Mouse (Mus musculus): ENCODE measurements around the gene Dgkd. TPM values are rescaled to one million over a fixed set of nuclear protein-coding genes. Genes with fewer than 3 reads are reported as not detected.

Gene Dgkd
- polyA plus RNA-seq, 1 experiment from 2014 or later: 30.0 TPM

Other genes with a start within 250 kb of the Dgkd start
- 6.3 and 8.6 TPM in 2 replicates for gene Inpp5d, start 233.0 kb upstream of the Dgkd start, polyA plus RNA-seq (2015; fragmentation: Nextera tagmentation; extraction: Ambion mirVana)
- gene Atg16l1, start 97.4 kb upstream of the Dgkd start, polyA plus RNA-seq (2015; fragmentation: Nextera tagmentation; extraction: Ambion mirVana): 26.4 and 28.9 TPM in 2 replicates
- gene Sag, start 49.6 kb upstream of the Dgkd start, polyA plus RNA-seq (2015; fragmentation: Nextera tagmentation; extraction: Ambion mirVana): 1.1 and 1.4 TPM in 2 replicates
- 31.8 and 31.9 TPM in 2 replicates for gene Usp40, start 155.3 kb downstream of the Dgkd start, polyA plus RNA-seq (2015; fragmentation: Nextera tagmentation; extraction: Ambion mirVana)
- not detected in 2 replicates for gene Ugt1a10, start 202.1 kb downstream of the Dgkd start, polyA plus RNA-seq (2015; fragmentation: Nextera tagmentation; extraction: Ambion mirVana)
- gene Ugt1a9, start 217.5 kb downstream of the Dgkd start, polyA plus RNA-seq (2015; fragmentation: Nextera tagmentation; extraction: Ambion mirVana): 2.2 and 2.9 TPM in 2 replicates
- gene Ugt1a8, start 234.5 kb downstream of the Dgkd start, polyA plus RNA-seq (2015; fragmentation: Nextera tagmentation; extraction: Ambion mirVana): not detected in 2 replicates
- 13.4 and 15.8 TPM in 2 replicates for gene Ugt1a7c, start 241.8 kb downstream of the Dgkd start, polyA plus RNA-seq (2015; fragmentation: Nextera tagmentation; extraction: Ambion mirVana)
- 4.2 and 5.7 TPM in 2 replicates for gene Ugt1a6b, start 250.0 kb downstream of the Dgkd start, polyA plus RNA-seq (2015; fragmentation: Nextera tagmentation; extraction: Ambion mirVana)

Data from stomach, embryonic 16.5 days (tissue).